Mouse (Mus musculus) intestine, postnatal 0 days (tissue): ENCODE data around the gene Ccnc. TPM values are rescaled to one million over a fixed set of nuclear protein-coding genes. Genes with fewer than 3 reads are reported as not detected.

Experiments
- ATAC-seq: fragments of 200-750 bp; cut with Nextera tagmentation; 2 replicates; pipeline ENCODE4 v1.8.0; 2017; ENCODE audit warnings: mild to moderate bottlenecking, moderate TSS enrichment, moderate library complexity
- H3K27ac ChIP-seq: fragments of 300-500 bp; sonication (generic); 2 replicates; pipeline ENCODE4 v1.5.1; 2014; ENCODE audit warnings: mild to moderate bottlenecking, low read depth, low read length, moderate library complexity
- H3K27me3 ChIP-seq: fragments of 300-500 bp; sonication (generic); replicated peaks from 2 replicates; pipeline ENCODE4 v1.6.1; 2014; ENCODE audit warnings: low read length, mixed read lengths; ENCODE audit not compliant: control insufficient read depth, insufficient read depth
- H3K36me3 ChIP-seq: fragments of 300-500 bp; sonication (generic); 2 replicates; pipeline ENCODE4 v1.6.1; 2014; ENCODE audit warnings: mild to moderate bottlenecking, moderate library complexity; ENCODE audit not compliant: control insufficient read depth, insufficient read depth
- H3K4me1 ChIP-seq: fragments of 300-500 bp; sonication (generic); replicated peaks from 2 replicates; pipeline ENCODE4 v1.6.1; 2014; ENCODE audit warnings: antibody characterized with exemption, low read length, mixed read lengths; ENCODE audit not compliant: control insufficient read depth, insufficient read depth
- H3K4me2 ChIP-seq: fragments of 300-500 bp; sonication (generic); replicated peaks from 2 replicates; pipeline ENCODE4 v1.6.1; 2014; ENCODE audit warnings: low read depth, mild to moderate bottlenecking, moderate library complexity
- H3K4me3 ChIP-seq: fragments of 300-500 bp; sonication (generic); 2 replicates; pipeline ENCODE4 v1.5.1; 2014; ENCODE audit warnings: low read depth, low read length
- H3K9ac ChIP-seq: fragments of 300-500 bp; sonication (generic); 2 replicates; pipeline ENCODE4 v1.6.1; 2014; ENCODE audit warnings: mild to moderate bottlenecking, low read depth, low read length
- H3K9me3 ChIP-seq: fragments of 300-500 bp; sonication (generic); 2 replicates; pipeline ENCODE4 v1.6.1; 2016; ENCODE audit warnings: mixed run types; ENCODE audit not compliant: control insufficient read depth
- CTCF ChIP-seq: sonication (generic); IDR thresholded peaks from 2 replicates; pipeline ENCODE4 v1.5.1; 2016; ENCODE audit warnings: low read depth, mild to moderate bottlenecking, control low read depth, antibody characterized with exemption, moderate library complexity
- WGBS: fragments of 180-500 bp; shearing (Covaris S2); extraction: QIAGEN DNeasy Blood & Tissue Kit; methylation state at CpG from one replicate; pipeline ENCODE4 v1.1.7; 2014; 5-methylcytosine and 5-hydroxymethylcytosine counted together
- polyA plus RNA-seq: library from polyadenylated mRNA; unstranded; fragments of >200 nt; fragmentation: Nextera tagmentation; extraction: Ambion mirVana; gene quantifications from 2 replicates; pipeline ENCODE4 v1.2.1, GENCODE M21; 2015

The Ccnc gene
- polyA plus RNA-seq, 1 experiment from 2014 or later = 20.2 TPM

GRCm38 (mm10) chr4:21755123-21755789 lies 27.8 kb downstream of the Ccnc start:
- Histone ChIP-seq H3K27me3 (no peaks in the 10 kb centered on the region), H3K36me3 (0 out of 2 replicates have a peak, but pooled peaks cover 2% of the 10 kb centered on the region), H3K27ac (no peak overlapping the region), H3K9me3 (no peaks in the 10 kb centered on the region), H3K4me1 (no peaks in the 10 kb centered on the region), H3K4me3 (no peak overlapping the region), H3K9ac (no peak overlapping the region), H3K4me2 (no peak overlapping the region)
- no peak for ATAC-seq
- 62% methylated on average over 4 of the region's 4 CpGs for WGBS
- TF ChIP-seq CTCF = no peak

DNA sequence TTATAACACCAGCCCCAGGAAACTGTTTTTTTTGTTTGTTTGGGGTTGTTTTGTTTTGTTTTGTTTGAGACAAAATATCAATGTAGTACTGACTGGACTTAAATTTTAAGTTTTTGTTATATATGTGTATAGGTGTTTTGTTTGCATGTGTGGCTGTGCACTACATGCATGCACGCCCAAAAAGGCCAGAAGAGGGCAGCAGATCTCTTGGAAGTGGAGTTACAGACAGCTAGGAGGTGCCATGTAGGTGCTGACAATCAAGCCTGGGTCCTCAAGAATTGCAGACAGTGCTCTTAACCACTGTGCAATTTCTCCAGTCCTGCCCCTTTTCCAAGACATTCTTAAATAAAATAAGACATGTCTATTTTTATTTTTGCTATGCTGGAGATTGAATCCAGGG lies 31.4 kb downstream of the Ccnc start:
- no peak overlapping the region for H3K4me2 ChIP-seq
- no peaks in the 10 kb centered on the region for H3K27me3 ChIP-seq
- no peaks in the 10 kb centered on the region for H3K4me1 ChIP-seq
- peak; percentile 33 for TF ChIP-seq CTCF
- H3K36me3 ChIP-seq = 0 out of 2 replicates have a peak, but pooled peaks cover 2% of the 10 kb centered on the region
- H3K27ac ChIP-seq = no peak overlapping the region
- H3K4me3 ChIP-seq = no peak overlapping the region
- H3K9ac ChIP-seq = no peak overlapping the region
- no peaks in the 10 kb centered on the region for H3K9me3 ChIP-seq
- 62% methylated on average over 1 of the region's 1 CpGs for WGBS
- no peak for ATAC-seq

DNA sequence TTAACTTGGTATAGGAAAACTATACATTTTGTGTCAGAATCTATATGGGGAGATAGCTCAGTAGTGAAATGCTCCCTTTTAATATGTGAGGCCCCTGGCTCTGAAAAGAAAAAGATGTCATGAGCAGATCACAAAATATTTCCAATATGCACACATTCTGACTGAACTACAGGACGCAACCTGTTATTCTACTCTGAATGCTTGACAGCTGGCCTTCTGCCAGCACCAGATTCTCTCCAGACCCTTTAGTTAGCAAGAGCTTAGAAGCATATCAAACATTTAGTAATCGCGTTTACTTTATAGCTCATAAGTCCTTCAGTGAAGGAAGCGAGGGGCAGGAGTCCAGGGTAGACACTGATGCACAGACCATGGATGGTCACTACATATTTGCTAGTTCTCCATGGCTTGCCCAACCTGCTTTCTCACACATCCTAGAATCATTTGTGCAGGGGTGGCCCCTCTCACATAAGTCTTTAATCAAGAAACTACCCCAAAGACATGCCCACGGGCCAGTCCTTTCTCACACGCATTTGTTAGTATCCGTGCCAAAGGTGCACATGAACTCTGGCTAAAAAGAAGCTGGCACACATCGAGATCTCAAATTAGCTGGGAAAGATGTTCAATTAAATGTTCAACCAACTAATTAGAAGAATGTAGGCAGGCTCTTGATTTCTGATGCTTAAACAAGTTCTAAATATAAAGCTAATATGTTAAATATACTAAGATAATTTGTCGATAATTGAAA lies 34.1 kb downstream of the Ccnc start:
- Histone ChIP-seq H3K36me3 (0 out of 2 replicates have a peak, but pooled peaks cover 2% of the 10 kb centered on the region), H3K27me3 (no peaks in the 10 kb centered on the region), H3K9ac (no peak overlapping the region), H3K4me1 (no peaks in the 10 kb centered on the region; the same call in 1 of the 2 replicates), H3K9me3 (no peaks in the 10 kb centered on the region), H3K27ac (no peak overlapping the region), H3K4me2 (no peak overlapping the region), H3K4me3 (no peak overlapping the region)
- no peak for ATAC-seq
- TF ChIP-seq CTCF = no peak
- WGBS = 71% methylated on average over 9 of the region's 9 CpGs

GRCm38 (mm10) chr4:21763827-21764226 lies 36.3 kb downstream of the Ccnc start:
- Histone ChIP-seq H3K9me3 (no peaks in the 10 kb centered on the region), H3K27me3 (no peaks in the 10 kb centered on the region), H3K9ac (no peak overlapping the region), H3K27ac (no peak overlapping the region), H3K36me3 (0 out of 2 replicates have a peak, but pooled peaks cover 2% of the 10 kb centered on the region), H3K4me1 (no peaks in the 10 kb centered on the region; the same call in 1 of the 2 replicates), H3K4me3 (no peak overlapping the region), H3K4me2 (no peak overlapping the region)
- ATAC-seq = no peak
- TF ChIP-seq CTCF = no peak
- 74% methylated on average over 4 of the region's 4 CpGs for WGBS

GRCm38 (mm10) chr4:21766171-21766862 lies 38.8 kb downstream of the Ccnc start:
- no peak for TF ChIP-seq CTCF
- H3K9me3 ChIP-seq = no peaks in the 10 kb centered on the region
- no peaks in the 10 kb centered on the region for H3K36me3 ChIP-seq
- no peak overlapping the region for H3K27ac ChIP-seq
- peak overlapping the region; percentile 52 for H3K9ac ChIP-seq
- peak overlapping the region; percentile 72 for H3K4me3 ChIP-seq
- WGBS = 20% methylated on average over 14 of the region's 14 CpGs
- no peak for ATAC-seq
- peaks cover under 1% of the 10 kb centered on the region; the same call in 1 of the 2 replicates for H3K4me1 ChIP-seq
- no peaks in the 10 kb centered on the region for H3K27me3 ChIP-seq
- peak overlapping the region; percentile 72 for H3K4me2 ChIP-seq

- H3K9ac ChIP-seq = peak within 1 kb of the TSS; percentile 52
- no peaks in the 10 kb centered on the region for H3K36me3 ChIP-seq
- no peak within 1 kb of the TSS for H3K27ac ChIP-seq
- WGBS = under 1% methylated on average over 17 of the region's 17 CpGs
- ATAC-seq = peak; percentile 55; the same call in 1 of the 2 replicates
- no peaks in the 10 kb centered on the region for H3K27me3 ChIP-seq
- H3K4me1 ChIP-seq = peaks cover 5% of the 10 kb centered on the region; the same call in 1 of the 2 replicates
- H3K9me3 ChIP-seq = no peaks in the 10 kb centered on the region
- H3K4me2 ChIP-seq = peak within 1 kb of the TSS; percentile 72
- H3K4me3 ChIP-seq = peak within 1 kb of the TSS; percentile 72
- TF ChIP-seq CTCF = peak; percentile 90
These were observed 39.4 kb downstream of the Ccnc start, which contains the start of the genes Usp45 and Tstd3 for GRCm38 (mm10) chr4:21766863-21767304. TSS of gene Usp45 (plus strand) at chr4:21767156. TSS of gene Tstd3 (minus strand) at chr4:21767212.
